Mouse (Mus musculus) embryonic facial prominence, embryonic 15.5 days (tissue): ENCODE results near the gene Pgc. TPM values are rescaled to one million over a fixed set of nuclear protein-coding genes. Genes with fewer than 3 reads are reported as not detected.
A peak's percentile ranks its signal among the peaks of the same experiment; 100 is the strongest.

Experiments
- ATAC-seq: fragments of 200-750 bp; cut with Nextera tagmentation; 2 replicates; pipeline ENCODE4 v1.8.0; 2017; ENCODE audit warnings: low read depth, moderate TSS enrichment; ENCODE audit not compliant: insufficient number of reproducible peaks, low FRiP score, low TSS enrichment
- H3K27ac ChIP-seq: fragments of 300-500 bp; sonication (generic); replicated peaks from 2 replicates; pipeline ENCODE4 v1.5.1; 2015; ENCODE audit warnings: mild to moderate bottlenecking, inconsistent platforms
- H3K27me3 ChIP-seq: fragments of 300-500 bp; sonication (generic); 2 replicates; pipeline ENCODE4 v1.6.1; 2015; ENCODE audit warnings: inconsistent platforms
- H3K36me3 ChIP-seq: fragments of 300-500 bp; sonication (generic); 2 replicates; pipeline ENCODE4 v1.6.1; 2015; ENCODE audit warnings: mild to moderate bottlenecking, inconsistent platforms
- H3K4me1 ChIP-seq: fragments of 300-500 bp; sonication (generic); 2 replicates; pipeline ENCODE4 v1.6.1; 2015; ENCODE audit warnings: inconsistent platforms
- H3K4me2 ChIP-seq: fragments of 300-500 bp; sonication (generic); replicated peaks from 2 replicates; pipeline ENCODE4 v1.6.1; 2015; ENCODE audit warnings: mild to moderate bottlenecking, inconsistent platforms
- H3K4me3 ChIP-seq: fragments of 300-500 bp; sonication (generic); replicated peaks from 2 replicates; pipeline ENCODE4 v1.5.1; 2015; ENCODE audit warnings: mild to moderate bottlenecking, inconsistent platforms
- H3K9ac ChIP-seq: fragments of 300-500 bp; sonication (generic); 2 replicates; pipeline ENCODE4 v1.6.1; 2015; ENCODE audit warnings: inconsistent platforms
- H3K9me3 ChIP-seq: fragments of 300-500 bp; sonication (generic); replicated peaks from 2 replicates; pipeline ENCODE4 v1.6.1; 2016; ENCODE audit warnings: inconsistent platforms
- WGBS: fragments of 180-500 bp; shearing (Covaris S2); methylation state at CpG from one replicate; pipeline ENCODE4 v1.1.7; 2015; 5-methylcytosine and 5-hydroxymethylcytosine counted together
- polyA plus RNA-seq: library from polyadenylated mRNA; unstranded; fragments of >200 nt; fragmentation: Nextera tagmentation; extraction: Ambion mirVana; gene quantifications from 2 replicates; pipeline ENCODE4 v1.2.1, GENCODE M21; 2015

Gene Pgc
- polyA plus RNA-seq, 1 experiment from 2014 or later, result 0.12 TPM

GRCm38 (mm10) chr17:47768707-47769276 lies 42.1 kb downstream of the Pgc start:
- Histone ChIP-seq H3K9ac (no peak overlapping the region), H3K4me2 (no peak overlapping the region), H3K36me3 (no peaks in the 10 kb centered on the region), H3K9me3 (no peaks in the 10 kb centered on the region), H3K27me3 (no peaks in the 10 kb centered on the region), H3K27ac (no peak overlapping the region), H3K4me3 (no peak overlapping the region), H3K4me1 (0 out of 2 replicates have a peak, but pooled peaks cover under 1% of the 10 kb centered on the region)
- ATAC-seq, result 0 out of 2 replicates have a peak, but pooled peaks have one; percentile 22
- WGBS, result 45% methylated on average over 12 of the region's 12 CpGs

GRCm38 (mm10) chr17:47769389-47770299 lies 43.0 kb downstream of the Pgc start:
- no peaks in the 10 kb centered on the region for H3K36me3 ChIP-seq
- 77% methylated on average over 11 of the region's 11 CpGs for WGBS
- no peak overlapping the region for H3K9ac ChIP-seq
- ATAC-seq, result no peak
- H3K4me2 ChIP-seq, result no peak overlapping the region
- H3K27me3 ChIP-seq, result no peaks in the 10 kb centered on the region
- H3K4me1 ChIP-seq, result no peaks in the 10 kb centered on the region
- no peaks in the 10 kb centered on the region for H3K9me3 ChIP-seq
- no peak overlapping the region for H3K27ac ChIP-seq
- H3K4me3 ChIP-seq, result no peak overlapping the region

GRCm38 (mm10) chr17:47773604-47774003 lies 47.0 kb downstream of the Pgc start:
- H3K4me1 ChIP-seq, result no peaks in the 10 kb centered on the region

DNA sequence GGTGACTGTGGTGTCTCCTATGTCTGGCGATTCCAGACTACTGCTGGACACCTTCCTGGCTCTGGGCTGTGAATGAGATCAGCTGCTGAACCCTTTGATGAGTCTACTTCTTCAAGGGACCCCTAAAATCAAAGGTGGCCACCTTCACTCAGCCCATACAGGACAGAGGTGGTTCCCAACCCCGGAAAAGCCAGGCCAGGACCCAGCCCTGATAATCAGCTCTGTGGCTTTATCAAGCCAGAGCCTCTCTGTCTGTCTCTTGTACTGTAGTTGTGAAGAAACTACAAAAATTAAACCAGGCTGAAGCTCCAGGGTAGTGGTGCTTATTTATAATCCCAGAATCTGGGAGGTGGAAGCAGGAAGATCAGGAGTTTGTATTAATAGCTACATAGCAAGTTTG lies 50.5 kb downstream of the Pgc start:
- 59% methylated on average over 2 of the region's 2 CpGs for WGBS
- no peaks in the 10 kb centered on the region for H3K27me3 ChIP-seq
- H3K27ac ChIP-seq, result no peak overlapping the region
- no peaks in the 10 kb centered on the region for H3K36me3 ChIP-seq
- H3K4me2 ChIP-seq, result no peak overlapping the region
- H3K9me3 ChIP-seq, result no peaks in the 10 kb centered on the region
- ATAC-seq, result no peak
- no peak overlapping the region for H3K4me3 ChIP-seq
- H3K9ac ChIP-seq, result no peak overlapping the region
- H3K4me1 ChIP-seq, result peaks cover 11% of the 10 kb centered on the region; the same call in 1 of the 2 replicates

More at GRCm38 (mm10) chr17:47773604-47774003, 47.0 kb downstream of the Pgc start:
- WGBS, result 34% methylated on average over 6 of the region's 6 CpGs
- Histone ChIP-seq H3K27me3 (no peaks in the 10 kb centered on the region), H3K27ac (no peak overlapping the region), H3K9ac (no peak overlapping the region), H3K9me3 (no peaks in the 10 kb centered on the region), H3K36me3 (no peaks in the 10 kb centered on the region), H3K4me2 (no peak overlapping the region), H3K4me3 (no peak overlapping the region)
- ATAC-seq, result no peak

DNA sequence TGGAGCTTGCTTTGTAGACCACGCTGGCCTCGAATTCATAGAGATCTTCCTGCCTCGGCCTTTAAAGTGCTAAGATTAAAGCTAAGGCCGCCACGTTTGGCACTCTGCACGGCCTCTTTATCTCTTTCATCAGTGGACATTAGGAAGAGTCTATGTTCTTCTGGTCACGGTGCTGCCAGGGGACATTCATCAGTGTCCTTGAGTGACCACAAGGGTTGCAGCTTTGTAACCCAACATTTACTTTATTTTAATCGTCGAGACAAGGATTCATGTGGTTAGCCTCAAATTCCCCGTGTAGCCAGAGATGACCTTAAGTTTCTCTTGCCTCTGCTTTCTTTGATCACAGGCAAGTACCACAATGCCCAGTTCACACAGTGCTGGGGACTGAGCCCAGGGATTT lies 53.8 kb downstream of the Pgc start:
- no peaks in the 10 kb centered on the region for H3K27me3 ChIP-seq
- 74% methylated on average over 10 of the region's 10 CpGs for WGBS

DNA sequence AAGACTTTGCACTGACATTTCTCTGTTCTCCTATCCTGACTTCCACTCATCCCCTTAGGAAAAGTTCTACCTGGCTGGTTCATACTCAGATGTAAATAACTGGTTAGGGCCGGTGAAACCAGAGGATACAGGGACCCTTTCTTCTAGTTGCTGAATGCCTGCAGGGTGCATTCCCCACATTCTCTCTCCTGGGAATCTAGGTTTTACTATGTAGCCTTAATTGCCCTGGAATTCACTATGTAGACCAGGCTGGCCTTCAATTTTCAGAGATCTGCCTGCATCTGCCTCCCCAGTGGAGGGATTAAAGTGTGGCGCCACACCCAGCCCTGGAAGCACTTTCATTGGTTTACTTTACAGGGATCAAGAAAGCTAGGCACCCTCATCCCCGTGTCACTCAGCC lies 55.8 kb downstream of the Pgc start:
- 78% methylated on average over 3 of the region's 3 CpGs for WGBS
- H3K4me2 ChIP-seq, result no peak overlapping the region
- no peak for ATAC-seq
- no peaks in the 10 kb centered on the region for H3K9me3 ChIP-seq
- H3K4me1 ChIP-seq, result peaks cover 16% of the 10 kb centered on the region
- H3K36me3 ChIP-seq, result no peaks in the 10 kb centered on the region
- no peak overlapping the region for H3K27ac ChIP-seq
- H3K27me3 ChIP-seq, result no peaks in the 10 kb centered on the region
- H3K9ac ChIP-seq, result no peak overlapping the region
- H3K4me3 ChIP-seq, result no peak overlapping the region

More for the DNA sequence above, 53.8 kb downstream of the Pgc start:
- H3K4me3 ChIP-seq, result no peak overlapping the region
- no peak overlapping the region for H3K9ac ChIP-seq
- H3K27ac ChIP-seq, result no peak overlapping the region
- no peaks in the 10 kb centered on the region for H3K9me3 ChIP-seq
- peaks cover 13% of the 10 kb centered on the region for H3K4me1 ChIP-seq
- no peaks in the 10 kb centered on the region for H3K36me3 ChIP-seq
- no peak for ATAC-seq
- H3K4me2 ChIP-seq, result no peak overlapping the region

DNA sequence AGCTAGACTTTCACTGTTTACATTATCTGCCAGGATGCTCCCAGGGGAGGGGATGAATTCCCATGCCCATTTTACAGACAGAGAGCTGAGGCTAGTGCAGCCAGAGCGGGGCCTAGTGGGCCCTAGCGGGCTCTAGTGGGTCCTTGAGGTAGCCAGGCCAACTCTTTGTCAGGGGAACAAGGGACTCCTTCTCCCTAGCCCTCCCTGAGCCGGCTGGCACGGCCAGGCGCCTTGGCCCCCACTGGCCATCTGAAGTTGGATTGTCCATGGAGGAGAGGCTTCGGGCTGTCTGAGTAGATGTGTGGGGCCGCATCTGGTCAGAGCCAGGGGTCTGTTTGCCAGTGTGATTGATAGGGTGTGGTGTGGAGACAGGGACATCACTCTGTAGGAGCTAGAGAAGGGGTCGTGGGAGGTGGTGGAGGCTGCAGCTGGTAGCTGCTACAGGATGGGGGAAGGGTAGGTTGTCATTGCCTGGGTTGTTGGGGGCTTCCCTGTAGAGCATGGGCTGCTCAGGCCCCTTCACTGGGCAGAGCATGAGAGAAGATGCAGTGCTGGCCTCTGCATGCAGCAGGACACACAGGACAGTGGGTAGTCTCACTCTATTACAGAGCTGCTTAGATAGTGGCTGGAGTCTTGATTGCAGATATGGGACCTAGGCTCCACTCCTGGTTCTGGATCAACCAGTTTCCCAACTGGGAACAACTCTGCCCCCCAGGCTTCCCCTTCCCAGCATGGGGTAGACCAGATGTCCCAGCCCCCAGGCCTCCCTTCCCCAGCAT lies 57.0 kb downstream of the Pgc start:
- ATAC-seq, result no peak
- 86% methylated on average over 8 of the region's 8 CpGs for whole genome bisulfite sequencing
- no peak overlapping the region for H3K27ac ChIP-seq

More for the DNA sequence above, 57.0 kb downstream of the Pgc start:
- no peaks in the 10 kb centered on the region for H3K27me3 ChIP-seq
- no peaks in the 10 kb centered on the region for H3K36me3 ChIP-seq
- no peaks in the 10 kb centered on the region for H3K9me3 ChIP-seq
- no peak overlapping the region for H3K4me3 ChIP-seq
- H3K4me1 ChIP-seq, result peaks cover 28% of the 10 kb centered on the region
- no peak overlapping the region for H3K4me2 ChIP-seq
- no peak overlapping the region for H3K9ac ChIP-seq

Other genes with a start within 250 kb of the Pgc start
- 30.0 and 32.4 TPM in 2 replicates for gene Taf8, start 224.6 kb upstream of the Pgc start, polyA plus RNA-seq
- 552 and 575 TPM in 2 replicates for gene Ccnd3, start 221.8 kb upstream of the Pgc start, polyA plus RNA-seq
- 23.9 and 24.6 TPM in 2 replicates for gene Bysl, start 115.3 kb upstream of the Pgc start, polyA plus RNA-seq
- gene Med20, start 115.3 kb upstream of the Pgc start, polyA plus RNA-seq, result 51.9 and 55.2 TPM in 2 replicates
- 1.6 TPM in 2 replicates for gene Gm20517, start 115.3 kb upstream of the Pgc start, polyA plus RNA-seq
- 4.4 and 5.2 TPM in 2 replicates for gene Usp49, start 96.2 kb upstream of the Pgc start, polyA plus RNA-seq
- 386 TPM in 2 replicates for gene Tomm6, start 38.5 kb upstream of the Pgc start, polyA plus RNA-seq
- gene Frs3, start 37.8 kb upstream of the Pgc start, polyA plus RNA-seq, result 5.5 and 7.1 TPM in 2 replicates
- gene Gm21981, start 32.4 kb upstream of the Pgc start, polyA plus RNA-seq, result 0.12 and 0.24 TPM in 2 replicates
- 0.71 and 1.3 TPM in 2 replicates for gene Prickle4, start 32.1 kb upstream of the Pgc start, polyA plus RNA-seq
- 13.5 and 14.3 TPM in 2 replicates for gene Tfeb, start 10.2 kb downstream of the Pgc start, polyA plus RNA-seq
- gene Mdfi, start 107.8 kb downstream of the Pgc start, polyA plus RNA-seq, result 21.2 and 25.3 TPM in 2 replicates
- gene Foxp4, start 197.8 kb downstream of the Pgc start, polyA plus RNA-seq, result 17.0 and 19.3 TPM in 2 replicates